Mouse (Mus musculus): ENCODE data around the gene Slc25a51. TPM values are rescaled to one million over a fixed set of nuclear protein-coding genes. Genes with fewer than 3 reads are reported as not detected.
A peak's percentile ranks its signal among the peaks of the same experiment; 100 is the strongest.
"Not testable (repeated sequence)": the region's sequence is repeated elsewhere in the genome, so short reads cannot be mapped to it uniquely, and the experiment has no call there.

Slc25a51 gene
- total RNA-seq, 2 experiments from 2014 or later = 141 to 144 TPM

GRCm38 (mm10) chr4:45404086-45404485 lies 4.5 kb downstream of the Slc25a51 start:
- Histone ChIP-seq H3K4me3 (no peak overlapping the region), H3K27ac (peak overlapping the region; percentile 51; the same call in 1 of the 2 replicates)
- no peak for TF ChIP-seq CTCF (conservative IDR thresholded peaks at IDR 0.05)
- no peak for DNase-seq (ENCODE audit: low spot score in 2 of 2)

- Histone ChIP-seq H3K27ac (peak overlapping the region; percentile 51; the same call in 1 of the 2 replicates), H3K4me3 (no peak overlapping the region)
- no peak for TF ChIP-seq CTCF (conservative IDR thresholded peaks at IDR 0.05)
Measured at GRCm38 (mm10) chr4:45403499-45403878, 5.1 kb downstream of the Slc25a51 start.

GRCm38 (mm10) chr4:45402878-45403498 lies 5.6 kb downstream of the Slc25a51 start:
- peak overlapping the region; percentile 28; the same call in 1 of the 2 replicates for H3K27ac ChIP-seq
- TF ChIP-seq CTCF (conservative IDR thresholded peaks at IDR 0.05) = no peak
- DNase-seq (ENCODE audit: low spot score in 2 of 2) = no peak
- H3K4me3 ChIP-seq = no peak overlapping the region

More at GRCm38 (mm10) chr4:45403499-45403878, 5.1 kb downstream of the Slc25a51 start:
- DNase-seq (ENCODE audit: low spot score in 2 of 2) = no peak

GRCm38 (mm10) chr4:45402281-45402680 lies 6.3 kb downstream of the Slc25a51 start:
- H3K27ac ChIP-seq = no peak overlapping the region
- no peak for DNase-seq (ENCODE audit: low spot score in 2 of 2)
- TF ChIP-seq CTCF (conservative IDR thresholded peaks at IDR 0.05) = no peak
- H3K4me3 ChIP-seq = no peak overlapping the region

GRCm38 (mm10) chr4:45399421-45400210 lies 8.9 kb downstream of the Slc25a51 start:
- no peak for TF ChIP-seq CTCF (conservative IDR thresholded peaks at IDR 0.05)
- H3K4me3 ChIP-seq = no peak overlapping the region
- no peak overlapping the region for H3K27ac ChIP-seq
- DNase-seq (ENCODE audit: low spot score in 2 of 2) = no peak

GRCm38 (mm10) chr4:45398315-45398714 lies 10.3 kb downstream of the Slc25a51 start:
- not testable (repeated sequence) for H3K4me3 ChIP-seq; DNase-seq (ENCODE audit: low spot score in 2 of 2); H3K27ac ChIP-seq

GRCm38 (mm10) chr4:45396211-45396610 lies 12.4 kb downstream of the Slc25a51 start:
- not testable (repeated sequence) for DNase-seq (ENCODE audit: low spot score in 2 of 2); H3K4me3 ChIP-seq; H3K27ac ChIP-seq

GRCm38 (mm10) chr4:45393658-45394057 lies 14.9 kb downstream of the Slc25a51 start:
- Histone ChIP-seq H3K4me3 (no peak overlapping the region), H3K27ac (no peak overlapping the region)
- DNase-seq (ENCODE audit: low spot score in 2 of 2) = no peak
- no peak for TF ChIP-seq CTCF (conservative IDR thresholded peaks at IDR 0.05)

GRCm38 (mm10) chr4:45392994-45393393 lies 15.6 kb downstream of the Slc25a51 start:
- H3K4me3 ChIP-seq = no peak overlapping the region
- no peak overlapping the region for H3K27ac ChIP-seq
- TF ChIP-seq CTCF (conservative IDR thresholded peaks at IDR 0.05) = no peak
- no peak for DNase-seq (ENCODE audit: low spot score in 2 of 2)

GRCm38 (mm10) chr4:45392572-45392971 lies 16.0 kb downstream of the Slc25a51 start:
- DNase-seq (ENCODE audit: low spot score in 2 of 2) = no peak
- Histone ChIP-seq H3K4me3 (no peak overlapping the region), H3K27ac (no peak overlapping the region)
- TF ChIP-seq CTCF (conservative IDR thresholded peaks at IDR 0.05) = no peak

- peak; percentile 48 for TF ChIP-seq CTCF (conservative IDR thresholded peaks at IDR 0.05)
- no peak for DNase-seq (ENCODE audit: low spot score in 2 of 2)
- H3K4me3 ChIP-seq = no peak overlapping the region
- H3K27ac ChIP-seq = no peak overlapping the region
Measured at GRCm38 (mm10) chr4:45392099-45392498, 16.5 kb downstream of the Slc25a51 start.

- not testable (repeated sequence) for DNase-seq (ENCODE audit: low spot score in 2 of 2); H3K27ac ChIP-seq; H3K4me3 ChIP-seq
Measured at GRCm38 (mm10) chr4:45387296-45387695, 21.3 kb downstream of the Slc25a51 start.

- not testable (repeated sequence) for H3K4me3 ChIP-seq
Measured at GRCm38 (mm10) chr4:45382133-45382532, 26.4 kb downstream of the Slc25a51 start.

GRCm38 (mm10) chr4:45380903-45381580 lies 27.5 kb downstream of the Slc25a51 start:
- H3K4me3 ChIP-seq; DNase-seq (ENCODE audit: low spot score in 2 of 2); H3K27ac ChIP-seq: not testable (repeated sequence)

More at GRCm38 (mm10) chr4:45382133-45382532, 26.4 kb downstream of the Slc25a51 start:
- not testable (repeated sequence) for DNase-seq (ENCODE audit: low spot score in 2 of 2); H3K27ac ChIP-seq
